Mouse (Mus musculus) stomach, postnatal 0 days (tissue): ENCODE data around the gene Armc2.

ENCODE experiments used
- CTCF ChIP-seq: IDR thresholded peaks from 2 replicates; pipeline ENCODE4 v1.5.1; 2016; ENCODE audit warnings: antibody characterized with exemption, low read depth, mild to moderate bottlenecking, moderate library complexity
- EP300 ChIP-seq: optimal IDR thresholded peaks from 2 replicates; pipeline ENCODE3; 2016; ENCODE audit warnings: antibody characterized with exemption

DNA sequence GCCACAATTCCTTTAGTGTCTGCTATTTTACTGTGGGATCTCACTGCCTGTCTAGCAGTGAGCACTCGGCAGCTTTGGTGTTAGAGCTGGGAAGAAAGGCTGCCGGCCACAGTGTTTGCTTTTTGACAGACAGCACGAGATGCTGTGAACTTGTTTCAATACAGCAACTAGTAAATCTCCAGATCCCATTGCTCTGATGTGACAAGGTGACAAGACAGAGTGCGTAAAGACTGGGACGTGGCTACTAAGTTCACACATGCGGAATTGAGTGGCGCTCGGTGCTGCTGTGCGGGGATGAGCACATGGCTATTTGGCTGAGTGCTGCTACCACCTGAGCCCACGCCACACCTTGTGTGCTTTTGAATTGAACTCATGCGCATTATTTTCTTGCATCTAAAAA is 110.8 kb downstream of the Armc2 start:
- TF ChIP-seq CTCF, result no peak
- TF ChIP-seq EP300, result no peak
